Mouse (Mus musculus) right cerebral cortex, adult 18-20 months (tissue): ENCODE measurements around the gene Hnrnpr.

Experiments used
- DNase-seq: peaks from one replicate; pipeline ENCODE4 v3.0.0; 2022; ENCODE audit warnings: mixed read lengths

Hnrnpr gene

DNA sequence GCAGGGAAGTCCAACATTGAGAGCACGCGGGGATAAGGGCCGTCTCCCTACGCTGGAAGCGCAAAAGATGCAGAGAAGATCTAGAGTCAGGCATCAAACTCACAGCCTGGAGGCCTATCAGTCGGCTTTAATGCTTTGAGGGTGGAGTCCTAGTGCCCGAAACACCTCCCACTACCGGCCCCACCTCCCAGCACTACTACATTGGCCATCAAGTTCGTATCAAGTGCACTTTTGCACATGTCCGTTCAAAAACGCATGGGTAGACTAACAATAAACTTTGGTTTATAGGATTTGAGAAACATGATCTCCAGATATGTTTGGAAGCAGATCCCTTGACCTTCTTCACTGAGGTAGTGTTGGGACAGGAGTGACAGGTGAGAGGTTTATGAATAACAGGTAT, 962 bp upstream of the Hnrnpr start:
- no peak for DNase-seq

DNA sequence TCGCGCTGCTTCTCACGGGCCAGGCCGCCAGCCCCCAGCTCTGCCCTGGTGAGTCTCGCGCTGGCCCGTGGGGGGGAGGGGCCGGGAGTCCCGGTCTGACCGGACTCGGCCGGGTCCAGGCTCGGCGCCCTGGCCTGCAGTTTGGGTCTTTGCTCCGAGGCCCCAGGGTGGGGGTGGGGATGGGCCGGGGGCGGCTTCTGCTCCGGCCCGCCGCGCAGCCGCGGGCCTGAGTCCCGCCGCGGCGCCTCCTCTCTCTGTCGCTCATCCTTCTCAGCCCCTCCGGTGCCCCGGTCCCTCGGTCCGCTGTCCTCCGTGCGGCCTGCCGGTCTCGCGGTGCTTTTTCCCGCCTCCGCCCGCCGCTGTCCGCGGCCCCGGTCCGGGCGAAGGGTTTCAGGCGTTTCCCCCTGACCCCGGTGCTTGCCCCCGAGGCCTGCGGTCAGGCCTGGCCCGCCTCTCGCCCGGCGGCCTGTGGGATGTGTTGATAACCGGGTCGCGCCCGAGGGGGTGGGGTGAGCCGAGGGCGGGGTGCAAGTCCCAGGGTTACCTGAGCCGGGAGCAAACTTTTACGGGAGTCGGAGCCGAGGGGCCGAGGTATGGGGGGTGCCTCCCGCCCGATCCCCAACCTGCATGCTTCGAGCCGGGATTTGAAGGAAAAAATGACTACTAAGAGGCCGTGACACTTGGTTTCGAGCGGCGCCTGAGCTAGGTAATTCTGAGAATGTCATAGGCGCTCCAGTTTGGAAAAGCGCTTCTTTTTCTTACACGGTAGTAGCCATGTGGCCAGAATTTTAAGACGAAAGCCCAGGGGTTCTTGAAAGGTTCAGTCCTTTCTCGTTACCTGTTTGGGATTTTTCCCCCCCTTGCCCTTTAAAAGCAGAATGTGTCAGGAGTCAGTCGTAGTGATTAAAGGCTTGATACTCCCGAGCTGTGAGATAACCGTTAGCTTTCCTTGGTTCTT, 579 bp downstream of the Hnrnpr start:
- DNase-seq, result peak; percentile 17

GRCm38 (mm10) chr4:136312616-136313015, 1.9 kb downstream of the Hnrnpr start:
- no peak for DNase-seq

DNA sequence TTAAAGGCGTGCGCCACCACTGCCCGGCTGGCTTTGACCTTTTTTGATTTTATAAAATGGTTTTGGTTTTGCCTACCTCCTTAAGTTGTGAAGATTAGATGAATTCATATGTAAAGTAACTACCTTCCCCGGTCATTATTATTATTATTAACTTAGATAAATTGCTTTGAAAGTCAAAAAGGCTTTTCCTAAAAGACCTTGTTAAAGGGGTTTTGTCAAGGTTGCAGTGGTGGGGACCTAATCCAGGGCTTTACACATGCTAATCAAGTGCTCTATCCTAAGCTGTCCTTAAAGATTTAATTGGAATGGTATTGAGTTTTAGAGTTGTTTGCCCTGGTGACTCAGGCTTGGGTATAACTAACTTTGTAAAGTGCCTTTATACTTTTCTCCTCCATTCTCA, 6.9 kb downstream of the Hnrnpr start:
- DNase-seq, result no peak

DNA sequence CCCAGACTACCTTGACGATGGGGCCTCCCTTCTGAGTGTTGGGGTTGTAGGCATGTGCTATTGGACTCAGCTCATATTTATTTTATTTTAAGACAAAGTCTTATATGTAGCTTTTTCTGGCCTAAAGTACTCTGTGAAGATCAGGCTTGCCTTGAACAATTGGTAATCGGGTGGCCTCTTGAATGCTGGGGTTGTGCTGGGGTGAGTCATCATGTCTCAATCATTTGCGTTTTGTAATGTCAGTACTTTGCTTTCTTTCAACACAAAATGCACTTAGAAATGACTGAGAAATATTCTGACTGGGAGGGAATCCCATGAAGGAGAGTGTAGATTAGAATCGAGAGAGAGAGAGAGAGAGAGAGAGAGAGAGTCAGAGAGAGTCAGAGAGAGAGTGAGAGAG, 9.3 kb downstream of the Hnrnpr start:
- DNase-seq, result no peak

- DNase-seq, result no peak
Measured at GRCm38 (mm10) chr4:136324226-136324625, 13.5 kb downstream of the Hnrnpr start.

DNA sequence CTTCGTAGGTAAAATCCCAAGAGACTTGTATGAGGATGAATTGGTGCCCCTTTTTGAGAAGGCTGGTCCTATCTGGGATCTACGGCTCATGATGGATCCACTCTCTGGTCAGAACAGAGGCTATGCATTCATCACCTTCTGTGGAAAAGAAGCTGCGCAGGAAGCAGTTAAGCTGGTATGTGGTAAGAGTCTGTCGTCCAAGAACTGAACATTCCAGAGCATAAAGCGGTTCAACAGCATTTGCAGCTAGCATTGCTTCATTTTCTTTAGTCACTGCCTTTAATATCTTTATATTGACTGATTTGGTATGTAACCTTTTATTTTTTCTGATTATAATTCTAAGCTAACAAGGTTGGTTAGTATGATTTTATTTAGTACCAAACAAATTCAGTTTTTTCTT, 16.5 kb downstream of the Hnrnpr start:
- DNase-seq, result no peak

- no peak for DNase-seq
Measured at GRCm38 (mm10) chr4:136328115-136328514, 17.4 kb downstream of the Hnrnpr start.

DNA sequence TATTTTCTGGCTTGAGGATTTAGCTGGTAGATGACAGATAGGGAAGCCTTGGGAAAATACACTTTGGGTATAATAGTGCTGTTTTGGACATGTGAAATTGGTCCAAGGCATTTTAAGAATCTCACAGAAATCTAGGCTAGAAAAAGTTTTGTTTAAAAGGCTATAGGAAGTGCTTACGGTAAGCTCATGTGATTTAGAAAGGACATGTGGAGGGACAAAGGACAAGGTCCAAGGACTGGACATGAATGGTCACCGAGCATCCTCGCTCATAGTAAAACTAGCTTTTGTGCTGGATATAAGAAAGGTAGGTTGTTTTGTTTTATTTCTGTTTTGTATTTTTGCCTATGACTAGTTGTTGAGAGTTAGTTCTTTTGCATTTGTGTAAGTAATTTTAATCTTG, 21.0 kb downstream of the Hnrnpr start:
- DNase-seq, result no peak

GRCm38 (mm10) chr4:136333191-136333590, 22.4 kb downstream of the Hnrnpr start:
- DNase-seq, result no peak

DNA sequence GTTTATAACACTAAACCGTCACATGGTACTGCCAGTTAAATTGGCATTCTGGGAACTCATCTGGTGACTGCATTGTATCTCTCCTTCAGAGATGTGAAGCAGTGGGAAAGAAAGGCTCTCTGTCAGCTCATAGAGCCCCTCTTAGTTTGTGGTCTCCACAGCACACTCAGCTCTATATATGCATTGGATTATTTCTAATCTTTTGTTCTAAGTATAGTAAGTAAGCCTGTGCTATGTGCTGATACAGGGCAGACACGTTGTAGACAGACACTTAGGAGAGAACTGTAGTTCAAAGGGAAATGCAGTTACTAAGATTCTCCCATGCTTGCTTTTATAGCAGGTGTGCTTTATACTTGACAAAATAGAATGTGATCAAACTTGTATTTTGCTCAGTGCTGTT, 24.3 kb downstream of the Hnrnpr start:
- no peak for DNase-seq

- no peak for DNase-seq
Measured at GRCm38 (mm10) chr4:136337129-136337528, 26.4 kb downstream of the Hnrnpr start.

DNA sequence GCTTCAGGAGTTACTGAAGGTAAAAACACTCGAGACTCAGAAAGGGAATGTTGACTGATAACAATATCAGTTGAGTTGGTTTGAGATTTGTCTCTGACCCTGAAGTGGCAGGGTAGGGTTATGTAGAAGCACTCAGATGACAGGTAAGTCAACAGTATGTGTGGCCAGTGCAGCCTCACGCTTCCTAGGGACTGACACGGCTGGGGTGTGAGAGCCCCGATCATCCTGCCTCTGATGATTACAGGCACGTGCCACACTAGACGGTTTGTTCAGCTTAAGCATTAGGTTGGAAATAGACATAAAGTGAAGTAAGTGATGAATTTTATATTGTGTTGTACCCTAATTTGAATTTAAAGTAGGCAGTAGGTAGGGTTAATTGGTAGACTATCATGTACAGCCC, 38.9 kb downstream of the Hnrnpr start:
- DNase-seq, result no peak

GRCm38 (mm10) chr4:136357026-136357425, 46.3 kb downstream of the Hnrnpr start:
- DNase-seq, result no peak

DNA sequence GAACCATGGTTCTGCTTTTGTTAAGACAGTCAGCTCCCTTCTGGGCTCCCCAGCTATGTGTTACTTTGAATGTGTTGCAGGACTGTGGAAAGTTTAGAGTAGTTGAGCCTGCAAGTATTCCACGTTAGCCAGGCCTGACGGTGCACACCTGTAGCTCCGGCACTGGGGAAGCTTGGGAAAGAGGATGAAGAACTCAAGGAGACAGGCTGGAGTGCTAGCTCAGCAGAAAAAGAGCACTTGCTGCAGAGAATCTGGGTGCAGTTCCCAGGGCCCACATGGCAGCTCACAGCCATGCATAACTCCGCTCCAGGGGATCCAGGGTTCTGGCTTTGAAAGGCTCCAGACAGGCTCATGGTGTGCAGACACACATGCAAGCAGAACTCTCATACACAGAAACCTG, 46.7 kb downstream of the Hnrnpr start:
- DNase-seq, result no peak

DNA sequence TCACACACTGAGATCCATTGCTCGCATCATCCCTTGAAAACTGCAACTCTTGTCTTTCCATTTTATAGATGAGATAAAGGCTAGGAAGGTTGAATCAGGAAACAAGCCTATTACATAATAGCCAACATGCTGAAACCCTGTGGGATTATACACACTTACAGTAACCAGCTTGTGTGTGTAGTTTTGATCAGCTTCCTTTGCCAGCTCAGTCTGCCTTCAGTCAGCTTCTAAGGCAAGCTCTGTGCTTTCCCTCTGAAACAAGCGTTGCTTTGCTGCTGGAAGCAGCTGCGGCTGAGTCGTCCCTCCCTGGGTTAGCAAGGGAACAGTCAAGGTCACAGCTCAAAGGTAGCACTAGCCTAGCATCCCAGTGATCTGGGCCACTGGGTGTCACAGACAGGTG, 57.1 kb downstream of the Hnrnpr start:
- no peak for DNase-seq

GRCm38 (mm10) chr4:136369727-136370126, 59.0 kb downstream of the Hnrnpr start:
- DNase-seq, result peak; percentile 56

GRCm38 (mm10) chr4:136373494-136374181, 62.9 kb downstream of the Hnrnpr start:
- DNase-seq, result peak; percentile 74

DNA sequence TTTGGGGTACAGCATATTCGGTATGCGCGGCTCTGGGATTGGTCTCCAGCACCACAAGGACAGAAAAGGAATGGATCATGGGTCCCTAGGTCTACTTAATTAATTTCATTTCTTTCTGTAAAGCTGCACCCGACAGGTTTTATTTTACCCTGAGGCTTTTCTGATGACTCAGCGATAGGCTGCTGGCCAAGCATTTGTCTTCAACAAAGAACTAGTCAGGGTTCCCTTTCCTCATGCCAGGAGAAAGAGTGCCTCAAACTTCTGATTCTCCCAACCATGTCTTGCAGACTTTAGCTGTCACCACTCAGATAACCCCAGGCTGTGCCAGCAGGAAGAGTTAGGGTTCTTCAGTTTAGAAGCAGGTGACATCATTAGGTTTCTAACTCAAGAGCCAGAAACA, 66.3 kb downstream of the Hnrnpr start:
- DNase-seq, result no peak

DNA sequence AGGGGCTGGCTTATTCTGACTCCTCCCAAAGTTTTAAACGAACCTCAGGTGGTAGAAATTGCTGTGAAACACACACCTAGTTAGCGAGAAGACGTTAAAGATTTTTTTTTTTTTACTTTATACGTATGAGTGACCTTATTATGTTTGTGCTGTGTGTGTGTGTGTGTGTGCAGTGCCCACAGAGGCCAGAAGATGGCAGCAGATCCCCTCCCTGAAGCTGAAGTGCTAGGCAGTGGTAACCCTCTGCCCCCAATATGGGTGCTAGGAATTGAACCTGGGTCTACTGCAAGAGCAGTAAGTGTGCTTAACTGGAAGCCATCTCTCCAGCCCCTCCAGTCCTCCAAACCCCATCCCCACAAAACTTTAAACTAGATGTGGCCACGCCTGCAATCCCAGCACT, 72.3 kb downstream of the Hnrnpr start:
- no peak for DNase-seq

DNA sequence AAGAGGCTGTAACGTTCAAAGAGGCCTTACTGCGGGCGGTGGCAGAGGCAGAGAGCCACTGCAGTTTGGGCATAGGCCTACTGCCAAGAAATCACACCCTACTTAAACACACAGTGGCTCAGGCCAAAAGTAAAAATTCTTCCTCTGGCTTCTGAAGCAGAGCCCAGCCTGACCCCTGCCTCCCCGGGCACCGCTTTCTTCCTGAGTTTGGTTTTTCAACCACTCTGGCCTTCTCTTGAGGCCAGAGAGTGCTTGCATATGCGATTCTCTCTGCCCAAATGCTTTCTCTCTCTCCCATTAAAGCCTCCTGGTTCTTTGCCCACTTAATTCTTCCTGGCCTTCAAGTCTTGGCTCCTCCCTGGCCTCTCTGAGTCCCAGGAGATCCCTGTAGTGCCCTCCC, 73.1 kb downstream of the Hnrnpr start:
- no peak for DNase-seq

- no peak for DNase-seq
Measured at GRCm38 (mm10) chr4:136387261-136387660, 76.5 kb downstream of the Hnrnpr start.

- DNase-seq, result no peak
Measured at GRCm38 (mm10) chr4:136401806-136402205, 91.1 kb downstream of the Hnrnpr start.

DNA sequence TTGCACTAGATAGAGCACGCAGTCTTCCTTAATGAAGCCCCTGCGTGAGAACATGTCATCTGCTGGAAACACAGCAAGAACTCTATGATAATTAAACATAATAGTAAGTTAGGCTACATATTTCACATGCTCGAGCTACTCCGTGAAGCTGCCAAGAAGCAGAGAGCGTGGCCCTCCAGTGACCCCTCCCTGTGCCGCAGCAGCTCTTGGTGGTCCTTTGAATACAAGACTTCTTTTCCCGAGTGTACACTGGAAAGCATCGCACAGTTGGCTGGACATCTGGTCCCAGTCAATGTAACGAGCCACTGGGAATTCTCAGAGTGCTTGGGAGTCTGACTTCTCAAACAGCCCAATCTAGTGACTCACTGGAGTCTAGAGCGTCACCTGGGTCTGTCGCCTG, 97.1 kb downstream of the Hnrnpr start:
- no peak for DNase-seq
